Mouse (Mus musculus) mouse trophoblast stem cell (cell line): Measurements from ENCODE around the gene Hdhd3.

Source experiments
- in situ Hi-C, 2 experiments: fragments of 300-500 bp; cut with MseI, MboI; formaldehyde crosslinking; loops; 2 replicates in 1 of 2; 3 replicates in 1 of 2; pipeline ENCODE4 v1.15.1; 2025

Gene Hdhd3

GRCm38 (mm10) chr4:62503374-62503970, at the start of gene Hdhd3:
Gene Hdhd3, minus strand, starts transcription at chr4:62503467.
- in situ Hi-C loops, result no loop called here

GRCm38 (mm10) chr4:62551966-62552365, 48.7 kb upstream of the Hdhd3 start:
- in situ Hi-C loops, result no loop called here

- in situ Hi-C loops, result no loop called here
Observed at GRCm38 (mm10) chr4:62544801-62545200, 41.5 kb upstream of the Hdhd3 start.

- in situ Hi-C loops, result no loop called here
Observed at GRCm38 (mm10) chr4:62543782-62544181, 40.5 kb upstream of the Hdhd3 start.

GRCm38 (mm10) chr4:62541802-62542201, 38.5 kb upstream of the Hdhd3 start:
- in situ Hi-C loops, result no loop called here

GRCm38 (mm10) chr4:62533729-62534128, 30.5 kb upstream of the Hdhd3 start:
- in situ Hi-C loops, result no loop called here

GRCm38 (mm10) chr4:62527655-62528054, 24.4 kb upstream of the Hdhd3 start:
- in situ Hi-C loops, result no loop called here

- in situ Hi-C loops, result no loop called here
Observed at GRCm38 (mm10) chr4:62526256-62526655, 23.0 kb upstream of the Hdhd3 start.

- in situ Hi-C loops, result no loop called here
Observed at GRCm38 (mm10) chr4:62525489-62525811, 22.2 kb upstream of the Hdhd3 start.

GRCm38 (mm10) chr4:62524651-62525488, 21.6 kb upstream of the Hdhd3 start, which contains the start of the genes Pole3 and 4933430I17Rik:
Gene Pole3, minus strand, starts transcription at chr4:62525068.
Gene 4933430I17Rik, plus strand, starts transcription at chr4:62525369.
- in situ Hi-C loops, result no loop called here

- in situ Hi-C loops, result no loop called here
Observed at GRCm38 (mm10) chr4:62520892-62521400, 17.7 kb upstream of the Hdhd3 start.

- in situ Hi-C loops, result no loop called here
Observed at GRCm38 (mm10) chr4:62519849-62520233, 16.6 kb upstream of the Hdhd3 start, which contains the start of gene Alad. Gene Alad, minus strand, starts transcription at chr4:62519918.

- in situ Hi-C loops, result no loop called here
Observed at GRCm38 (mm10) chr4:62519122-62519848, 16.0 kb upstream of the Hdhd3 start.

- in situ Hi-C loops, result no loop called here
Observed at GRCm38 (mm10) chr4:62518416-62519121, 15.3 kb upstream of the Hdhd3 start.

- in situ Hi-C loops, result no loop called here
Observed at GRCm38 (mm10) chr4:62517538-62518415, 14.5 kb upstream of the Hdhd3 start.

- in situ Hi-C loops, result no loop called here
Observed at GRCm38 (mm10) chr4:62517046-62517445, 13.8 kb upstream of the Hdhd3 start.

- in situ Hi-C loops, result no loop called here
Observed at GRCm38 (mm10) chr4:62516579-62516978, 13.3 kb upstream of the Hdhd3 start.

GRCm38 (mm10) chr4:62516079-62516478, 12.8 kb upstream of the Hdhd3 start:
- in situ Hi-C loops, result no loop called here

- in situ Hi-C loops, result no loop called here
Observed at GRCm38 (mm10) chr4:62515490-62515889, 12.2 kb upstream of the Hdhd3 start.

GRCm38 (mm10) chr4:62514995-62515394, 11.7 kb upstream of the Hdhd3 start:
- in situ Hi-C loops, result no loop called here
